Mouse (Mus musculus): Measurements from ENCODE around the gene Cct4. TPM values are rescaled to one million over a fixed set of nuclear protein-coding genes. Genes with fewer than 3 reads are reported as not detected.
A peak's percentile ranks its signal among the peaks of the same experiment; 100 is the strongest.

Gene Cct4
- polyA plus RNA-seq, 1 experiment from 2014 or later: 448 TPM

- Histone ChIP-seq H3K27ac (ENCODE audit: low read depth, low read length) (no peak overlapping the region), H3K4me2 (no peak overlapping the region), H3K4me1 (ENCODE audit: control insufficient read depth, insufficient read depth, low read length) (no peaks in the 10 kb centered on the region), H3K9me3 (ENCODE audit: control insufficient read depth, low read length) (no peaks in the 10 kb centered on the region), H3K36me3 (ENCODE audit: control insufficient read depth, insufficient read depth, low read length) (no peaks in the 10 kb centered on the region), H3K9ac (ENCODE audit: low read length) (no peak overlapping the region), H3K27me3 (ENCODE audit: control insufficient read depth, insufficient read depth, low read length) (no peaks in the 10 kb centered on the region), H3K4me3 (ENCODE audit: low read depth, low read length) (no peak overlapping the region)
- WGBS: 85% methylated on average over 4 of the region's 4 CpGs
- DNase-seq (ENCODE audit: low spot score, missing footprints) (no peak), ATAC-seq (ENCODE audit: low FRiP score) (no peak)
Observed at GRCm38 (mm10) chr11:23013580-23014294, 23.4 kb downstream of the Cct4 start.

- 82% methylated on average over 6 of the region's 6 CpGs for WGBS
Observed at GRCm38 (mm10) chr11:23014996-23015395, 24.7 kb downstream of the Cct4 start.

GRCm38 (mm10) chr11:23017943-23018342 lies 27.6 kb downstream of the Cct4 start:
- H3K4me2 ChIP-seq: no peak overlapping the region
- H3K4me3 ChIP-seq (ENCODE audit: low read depth, low read length): no peak overlapping the region
- no peaks in the 10 kb centered on the region for H3K9me3 ChIP-seq (ENCODE audit: control insufficient read depth, low read length)
- no peaks in the 10 kb centered on the region for H3K4me1 ChIP-seq (ENCODE audit: control insufficient read depth, insufficient read depth, low read length)
- WGBS: 94% methylated on average over 4 of the region's 4 CpGs
- H3K9ac ChIP-seq (ENCODE audit: low read length): no peak overlapping the region
- ATAC-seq (ENCODE audit: low FRiP score) (no peak), DNase-seq (ENCODE audit: low spot score, missing footprints) (peak; percentile 60)
- no peaks in the 10 kb centered on the region for H3K36me3 ChIP-seq (ENCODE audit: control insufficient read depth, insufficient read depth, low read length)
- no peaks in the 10 kb centered on the region for H3K27me3 ChIP-seq (ENCODE audit: control insufficient read depth, insufficient read depth, low read length)
- no peak overlapping the region for H3K27ac ChIP-seq (ENCODE audit: low read depth, low read length)

More at GRCm38 (mm10) chr11:23014996-23015395, 24.7 kb downstream of the Cct4 start:
- H3K4me2 ChIP-seq: no peak overlapping the region
- H3K27ac ChIP-seq (ENCODE audit: low read depth, low read length): no peak overlapping the region
- H3K36me3 ChIP-seq (ENCODE audit: control insufficient read depth, insufficient read depth, low read length): no peaks in the 10 kb centered on the region
- H3K27me3 ChIP-seq (ENCODE audit: control insufficient read depth, insufficient read depth, low read length): no peaks in the 10 kb centered on the region
- H3K4me1 ChIP-seq (ENCODE audit: control insufficient read depth, insufficient read depth, low read length): no peaks in the 10 kb centered on the region
- DNase-seq (ENCODE audit: low spot score, missing footprints): peak; percentile 57
- no peak for ATAC-seq (ENCODE audit: low FRiP score)
- H3K9ac ChIP-seq (ENCODE audit: low read length): no peak overlapping the region
- no peak overlapping the region for H3K4me3 ChIP-seq (ENCODE audit: low read depth, low read length)
- no peaks in the 10 kb centered on the region for H3K9me3 ChIP-seq (ENCODE audit: control insufficient read depth, low read length)

- Histone ChIP-seq H3K36me3 (ENCODE audit: control insufficient read depth, insufficient read depth, low read length) (no peaks in the 10 kb centered on the region), H3K27ac (ENCODE audit: low read depth, low read length) (no peak overlapping the region), H3K9me3 (ENCODE audit: control insufficient read depth, low read length) (no peaks in the 10 kb centered on the region), H3K4me2 (no peak overlapping the region), H3K4me3 (ENCODE audit: low read depth, low read length) (no peak overlapping the region), H3K27me3 (ENCODE audit: control insufficient read depth, insufficient read depth, low read length) (no peaks in the 10 kb centered on the region), H3K4me1 (ENCODE audit: control insufficient read depth, insufficient read depth, low read length) (no peaks in the 10 kb centered on the region), H3K9ac (ENCODE audit: low read length) (no peak overlapping the region)
- DNase-seq (ENCODE audit: low spot score, missing footprints) (peak; percentile 81), ATAC-seq (ENCODE audit: low FRiP score) (no peak)
- WGBS: 72% methylated on average over 24 of the region's 24 CpGs
Observed at GRCm38 (mm10) chr11:23020116-23020770, 29.9 kb downstream of the Cct4 start.

GRCm38 (mm10) chr11:23020841-23021240 lies 30.5 kb downstream of the Cct4 start:
- 92% methylated on average over 14 of the region's 14 CpGs for WGBS
- ATAC-seq (ENCODE audit: low FRiP score): no peak
- H3K4me1 ChIP-seq (ENCODE audit: control insufficient read depth, insufficient read depth, low read length): no peaks in the 10 kb centered on the region
- H3K9ac ChIP-seq (ENCODE audit: low read length): no peak overlapping the region
- no peak overlapping the region for H3K4me3 ChIP-seq (ENCODE audit: low read depth, low read length)
- no peak overlapping the region for H3K27ac ChIP-seq (ENCODE audit: low read depth, low read length)
- DNase-seq (ENCODE audit: low spot score, missing footprints): peak; percentile 45
- H3K9me3 ChIP-seq (ENCODE audit: control insufficient read depth, low read length): no peaks in the 10 kb centered on the region
- no peaks in the 10 kb centered on the region for H3K36me3 ChIP-seq (ENCODE audit: control insufficient read depth, insufficient read depth, low read length)
- no peaks in the 10 kb centered on the region for H3K27me3 ChIP-seq (ENCODE audit: control insufficient read depth, insufficient read depth, low read length)
- no peak overlapping the region for H3K4me2 ChIP-seq

- Histone ChIP-seq H3K9me3 (ENCODE audit: control insufficient read depth, low read length) (no peaks in the 10 kb centered on the region), H3K4me1 (ENCODE audit: control insufficient read depth, insufficient read depth, low read length) (no peaks in the 10 kb centered on the region), H3K27ac (ENCODE audit: low read depth, low read length) (no peak overlapping the region), H3K4me2 (no peak overlapping the region), H3K9ac (ENCODE audit: low read length) (no peak overlapping the region), H3K4me3 (ENCODE audit: low read depth, low read length) (no peak overlapping the region), H3K36me3 (ENCODE audit: control insufficient read depth, insufficient read depth, low read length) (no peaks in the 10 kb centered on the region), H3K27me3 (ENCODE audit: control insufficient read depth, insufficient read depth, low read length) (no peaks in the 10 kb centered on the region)
- 91% methylated on average over 2 of the region's 2 CpGs for WGBS
- DNase-seq (ENCODE audit: low spot score, missing footprints) (peak; percentile 37), ATAC-seq (ENCODE audit: low FRiP score) (no peak)
Observed at GRCm38 (mm10) chr11:23023155-23023554, 32.8 kb downstream of the Cct4 start.

GRCm38 (mm10) chr11:23024169-23024568 lies 33.9 kb downstream of the Cct4 start:
- 46% methylated on average over 3 of the region's 3 CpGs for WGBS
- no peak overlapping the region for H3K4me3 ChIP-seq (ENCODE audit: low read depth, low read length)
- no peaks in the 10 kb centered on the region for H3K9me3 ChIP-seq (ENCODE audit: control insufficient read depth, low read length)
- no peak overlapping the region for H3K27ac ChIP-seq (ENCODE audit: low read depth, low read length)
- peak; percentile 23 for DNase-seq (ENCODE audit: low spot score, missing footprints)
- H3K27me3 ChIP-seq (ENCODE audit: control insufficient read depth, insufficient read depth, low read length): no peaks in the 10 kb centered on the region
- no peak for ATAC-seq (ENCODE audit: low FRiP score)
- H3K4me1 ChIP-seq (ENCODE audit: control insufficient read depth, insufficient read depth, low read length): no peaks in the 10 kb centered on the region
- H3K4me2 ChIP-seq: no peak overlapping the region
- no peaks in the 10 kb centered on the region for H3K36me3 ChIP-seq (ENCODE audit: control insufficient read depth, insufficient read depth, low read length)
- H3K9ac ChIP-seq (ENCODE audit: low read length): no peak overlapping the region

GRCm38 (mm10) chr11:23028957-23029356 lies 38.6 kb downstream of the Cct4 start:
- no peaks in the 10 kb centered on the region for H3K9me3 ChIP-seq (ENCODE audit: control insufficient read depth, low read length)
- H3K4me2 ChIP-seq: no peak overlapping the region
- DNase-seq (ENCODE audit: low spot score, missing footprints): no peak
- no peaks in the 10 kb centered on the region for H3K4me1 ChIP-seq (ENCODE audit: control insufficient read depth, insufficient read depth, low read length)
- H3K27ac ChIP-seq (ENCODE audit: low read depth, low read length): no peak overlapping the region
- WGBS: 74% methylated on average over 3 of the region's 3 CpGs
- no peak overlapping the region for H3K9ac ChIP-seq (ENCODE audit: low read length)
- H3K27me3 ChIP-seq (ENCODE audit: control insufficient read depth, insufficient read depth, low read length): no peaks in the 10 kb centered on the region
- no peak for ATAC-seq (ENCODE audit: low FRiP score)
- no peaks in the 10 kb centered on the region for H3K36me3 ChIP-seq (ENCODE audit: control insufficient read depth, insufficient read depth, low read length)
- no peak overlapping the region for H3K4me3 ChIP-seq (ENCODE audit: low read depth, low read length)

- WGBS: 83% methylated on average over 6 of the region's 6 CpGs
- Histone ChIP-seq H3K4me3 (ENCODE audit: low read depth, low read length) (no peak overlapping the region), H3K9me3 (ENCODE audit: control insufficient read depth, low read length) (no peaks in the 10 kb centered on the region), H3K27ac (ENCODE audit: low read depth, low read length) (no peak overlapping the region), H3K27me3 (ENCODE audit: control insufficient read depth, insufficient read depth, low read length) (no peaks in the 10 kb centered on the region), H3K4me1 (ENCODE audit: control insufficient read depth, insufficient read depth, low read length) (no peaks in the 10 kb centered on the region), H3K36me3 (ENCODE audit: control insufficient read depth, insufficient read depth, low read length) (no peaks in the 10 kb centered on the region), H3K9ac (ENCODE audit: low read length) (no peak overlapping the region), H3K4me2 (no peak overlapping the region)
- no peak for ATAC-seq (ENCODE audit: low FRiP score)
- no peak for DNase-seq (ENCODE audit: low spot score, missing footprints)
Observed at GRCm38 (mm10) chr11:23029399-23029798, 39.1 kb downstream of the Cct4 start.

All from midbrain, embryonic 11.5 days (tissue).